Mouse (Mus musculus) cortical plate, adult 2 months (tissue): Measurements from ENCODE around the gene Nup98. TPM values are rescaled to one million over a fixed set of nuclear protein-coding genes. Genes with fewer than 3 reads are reported as not detected.

ENCODE experiments used
- H3K27ac ChIP-seq: fragments of 200-500 bp; 2 replicates; pipeline ENCODE4 v1.5.1; 2012; ENCODE audit warnings: low read length, control low read depth, inconsistent platforms; ENCODE audit not compliant: insufficient read depth
- H3K4me1 ChIP-seq: fragments of 200-500 bp; 2 replicates; pipeline ENCODE4 v1.6.1; 2011; ENCODE audit warnings: low read length; ENCODE audit not compliant: control insufficient read depth, insufficient read depth
- H3K4me3 ChIP-seq: fragments of 200-500 bp; 2 replicates; pipeline ENCODE4 v1.5.1; 2011; ENCODE audit warnings: mild to moderate bottlenecking, low read length, control low read depth; ENCODE audit not compliant: insufficient read depth
- CTCF ChIP-seq: fragments of 200-500 bp; IDR thresholded peaks from 2 replicates; pipeline ENCODE4 v1.5.1; 2011; ENCODE audit warnings: mild to moderate bottlenecking, control low read depth, low read length; ENCODE audit not compliant: insufficient read depth; ENCODE audit errors: extremely low read depth
- POLR2A ChIP-seq: fragments of 200-500 bp; IDR thresholded peaks from 2 replicates; pipeline ENCODE4 v1.6.1; 2011; ENCODE audit warnings: mild to moderate bottlenecking, low read length, control low read depth; ENCODE audit not compliant: insufficient read depth; ENCODE audit errors: extremely low read depth
- polyA plus RNA-seq: library from polyadenylated mRNA; depleted of rRNA; stranded (reverse); fragments of >200 nt; gene quantifications from 2 replicates; pipeline ENCODE4 v1.2.3, GENCODE M21; 2012

The Nup98 gene
- polyA plus RNA-seq, 1 experiment, result 17.1 TPM

GRCm38 (mm10) chr7:102104126-102104525 lies 105.8 kb downstream of the Nup98 start:
- Histone ChIP-seq H3K27ac (no peak overlapping the region), H3K4me1 (no peaks in the 10 kb centered on the region), H3K4me3 (no peak overlapping the region)
- TF ChIP-seq POLR2A, result no peak
- TF ChIP-seq CTCF, result no peak

GRCm38 (mm10) chr7:102103555-102103954 lies 106.4 kb downstream of the Nup98 start:
- Histone ChIP-seq H3K4me1 (no peaks in the 10 kb centered on the region), H3K27ac (no peak overlapping the region), H3K4me3 (no peak overlapping the region)
- TF ChIP-seq CTCF (no peak), POLR2A (no peak)

DNA sequence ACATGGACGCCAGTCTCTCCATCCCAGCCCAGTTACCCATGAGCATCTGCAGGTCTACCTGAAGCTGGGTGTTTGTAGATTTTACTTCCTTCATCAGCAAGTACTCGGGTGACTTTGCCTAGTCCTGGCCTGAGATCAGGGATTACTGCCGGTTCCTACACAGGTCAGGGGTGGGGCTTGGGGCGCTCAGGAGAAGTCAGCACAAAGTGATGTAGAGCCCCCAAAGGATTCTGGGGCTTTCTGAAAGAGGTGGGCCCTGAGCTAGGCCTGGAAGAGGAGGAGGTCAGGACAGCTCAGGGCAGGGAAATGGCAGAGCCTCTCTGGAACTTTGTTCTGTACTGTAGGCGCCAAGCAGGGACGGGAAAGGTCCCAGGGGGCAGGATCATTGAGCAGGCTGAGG lies 107.3 kb downstream of the Nup98 start:
- Histone ChIP-seq H3K27ac (no peak overlapping the region), H3K4me1 (no peaks in the 10 kb centered on the region), H3K4me3 (no peak overlapping the region)
- no peak for TF ChIP-seq POLR2A
- TF ChIP-seq CTCF, result no peak

GRCm38 (mm10) chr7:102102241-102102640 lies 107.7 kb downstream of the Nup98 start:
- Histone ChIP-seq H3K4me3 (no peak overlapping the region), H3K27ac (no peak overlapping the region), H3K4me1 (no peaks in the 10 kb centered on the region)
- TF ChIP-seq POLR2A (no peak), CTCF (no peak)

GRCm38 (mm10) chr7:102101487-102101886 lies 108.5 kb downstream of the Nup98 start, which contains the start of gene Art1:
TSS of gene Art1 (plus strand) at chr7:102101743.
- Histone ChIP-seq H3K27ac (no peak within 1 kb of the TSS), H3K4me1 (no peaks in the 10 kb centered on the region), H3K4me3 (no peak within 1 kb of the TSS)
- no peak for TF ChIP-seq CTCF
- TF ChIP-seq POLR2A, result no peak

DNA sequence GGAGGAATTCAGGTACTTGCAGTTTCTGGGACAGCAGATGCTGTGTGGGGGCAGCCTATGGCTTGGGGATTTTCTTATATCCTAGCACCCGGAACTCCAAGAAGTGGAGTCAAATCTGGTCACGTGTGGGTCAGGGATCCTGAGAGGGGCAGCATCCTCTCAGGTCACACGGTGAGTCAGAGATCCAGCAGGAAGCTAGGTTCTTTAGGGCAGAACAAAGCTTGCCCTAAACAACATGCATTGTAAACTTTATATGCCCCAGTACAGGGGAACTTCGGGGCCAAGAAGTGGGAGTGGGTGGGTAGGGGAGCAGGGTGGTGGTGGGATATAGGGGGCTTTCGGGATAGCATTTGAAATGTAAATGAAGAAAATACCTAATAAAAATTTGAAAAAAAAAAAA lies 109.1 kb downstream of the Nup98 start:
- H3K4me3 ChIP-seq, result no peak overlapping the region
- no peaks in the 10 kb centered on the region for H3K4me1 ChIP-seq
- H3K27ac ChIP-seq, result no peak overlapping the region
- TF ChIP-seq POLR2A (no peak), CTCF (no peak)

GRCm38 (mm10) chr7:102099760-102100661 lies 110.0 kb downstream of the Nup98 start:
- TF ChIP-seq POLR2A (no peak), CTCF (no peak)
- H3K27ac ChIP-seq, result no peak overlapping the region
- H3K4me3 ChIP-seq, result no peak overlapping the region
- H3K4me1 ChIP-seq, result no peaks in the 10 kb centered on the region

- H3K4me3 ChIP-seq, result no peak overlapping the region
- H3K4me1 ChIP-seq, result no peaks in the 10 kb centered on the region
- TF ChIP-seq POLR2A (no peak), CTCF (no peak)
- H3K27ac ChIP-seq, result no peak overlapping the region
Measured at GRCm38 (mm10) chr7:102087336-102087735, 122.6 kb downstream of the Nup98 start.

DNA sequence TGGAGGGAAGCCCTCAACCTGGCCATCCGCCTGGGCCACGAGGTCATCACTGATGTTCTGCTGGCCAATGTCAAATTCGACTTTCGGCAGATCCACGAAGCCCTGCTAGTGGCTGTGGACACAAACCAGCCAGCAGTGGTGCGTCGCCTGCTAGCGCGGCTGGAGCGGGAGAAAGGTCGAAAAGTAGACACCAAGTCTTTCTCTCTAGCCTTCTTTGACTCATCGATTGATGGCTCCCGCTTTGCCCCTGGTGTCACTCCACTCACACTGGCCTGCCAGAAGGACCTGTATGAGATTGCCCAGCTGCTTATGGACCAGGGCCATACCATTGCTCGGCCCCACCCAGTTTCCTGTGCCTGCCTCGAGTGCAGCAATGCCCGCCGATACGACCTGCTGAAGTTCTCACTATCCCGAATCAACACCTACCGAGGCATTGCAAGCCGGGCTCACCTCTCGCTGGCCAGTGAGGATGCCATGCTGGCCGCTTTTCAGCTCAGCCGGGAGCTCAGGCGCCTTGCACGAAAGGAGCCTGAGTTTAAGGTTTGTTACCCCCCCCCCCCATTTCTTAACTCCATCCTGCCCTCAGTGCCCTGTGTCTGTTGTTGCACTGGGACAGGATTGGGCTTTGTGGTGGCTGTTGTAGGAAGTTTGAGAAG lies 125.8 kb downstream of the Nup98 start:
- no peaks in the 10 kb centered on the region for H3K4me1 ChIP-seq
- no peak for TF ChIP-seq POLR2A
- no peak for TF ChIP-seq CTCF
- no peak overlapping the region for H3K27ac ChIP-seq
- no peak overlapping the region for H3K4me3 ChIP-seq

DNA sequence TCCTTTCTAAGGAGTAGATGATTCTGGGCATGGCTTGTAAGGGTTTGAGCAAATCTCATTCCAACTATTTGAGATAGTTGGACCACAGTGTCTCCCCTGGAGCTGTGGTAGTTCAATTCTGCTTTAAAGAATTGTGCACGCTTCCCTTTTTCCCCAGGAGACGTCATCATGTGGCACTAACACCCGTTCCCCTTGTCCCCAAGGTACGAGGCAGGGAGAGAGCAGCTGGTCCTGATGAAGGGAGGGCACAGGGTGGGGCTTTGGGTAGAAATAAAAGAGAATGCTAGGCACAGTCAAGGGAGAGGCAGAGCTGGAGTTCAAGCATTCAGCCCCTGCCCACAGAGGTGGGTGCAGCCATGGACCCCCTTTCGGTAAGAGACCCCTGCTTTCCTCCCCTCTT lies 127.2 kb downstream of the Nup98 start, which contains the start of gene Trpc2:
Gene Trpc2 (plus strand): TSS at position 301 of the 400 bp plus-strand sequence.
- H3K4me3 ChIP-seq, result no peak within 1 kb of the TSS
- H3K27ac ChIP-seq, result no peak within 1 kb of the TSS
- TF ChIP-seq CTCF (no peak), POLR2A (no peak)
- H3K4me1 ChIP-seq, result no peaks in the 10 kb centered on the region
